Mouse (Mus musculus) left cerebral cortex, adult 18-20 months (tissue): Measurements from ENCODE around the gene Dnah7b. TPM values are rescaled to one million over a fixed set of nuclear protein-coding genes. Genes with fewer than 3 reads are reported as not detected.
A peak's percentile ranks its signal among the peaks of the same experiment; 100 is the strongest.
"Not testable (repeated sequence)": the region's sequence is repeated elsewhere in the genome, so short reads cannot be mapped to it uniquely, and the experiment has no call there.

Experiments
- DNase-seq, 2 experiments: peaks; one replicate each; pipeline ENCODE4 v3.0.0; 2021 to 2022; ENCODE audit warnings: low spot score in 2 of 2, mixed read lengths in 1 of 2
- total RNA-seq, 2 experiments: library from RNA; stranded (reverse); gene quantifications; 2 replicates each; pipeline ENCODE4 v1.2.3; 2021

Dnah7b gene
- total RNA-seq, 2 experiments from 2014 or later: 0.70 to 0.75 TPM

DNA sequence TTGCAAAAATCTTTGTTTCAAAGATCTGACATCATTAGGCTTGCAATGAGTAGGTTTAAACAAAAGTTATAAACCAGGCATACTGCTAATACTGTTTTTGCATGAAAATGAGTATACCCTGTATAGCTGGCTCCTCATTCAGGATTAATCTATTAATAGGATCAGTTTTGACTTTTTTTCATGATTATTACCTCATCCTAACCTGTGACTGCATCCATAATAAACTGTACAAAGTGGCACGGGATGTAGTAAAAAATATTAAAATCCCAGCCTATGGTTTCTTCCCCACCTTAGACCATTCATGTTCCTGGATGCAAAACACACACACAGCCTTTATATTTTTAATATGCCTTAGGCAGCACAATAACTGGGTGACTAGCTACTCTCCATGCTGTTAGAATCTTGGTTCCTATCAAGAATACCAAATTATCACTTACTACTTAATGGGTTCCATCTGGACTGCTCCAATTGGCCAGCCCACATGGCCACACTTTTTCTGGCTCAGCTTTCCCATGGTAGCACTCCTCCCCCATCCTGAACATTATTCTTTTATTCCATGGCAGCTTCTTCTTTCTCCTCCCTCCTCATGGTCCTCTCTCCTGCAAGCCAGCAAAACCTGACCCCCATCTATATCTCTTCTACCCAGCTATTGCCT is 212.9 kb downstream of the Dnah7b start:
- DNase-seq: not testable (repeated sequence)

DNA sequence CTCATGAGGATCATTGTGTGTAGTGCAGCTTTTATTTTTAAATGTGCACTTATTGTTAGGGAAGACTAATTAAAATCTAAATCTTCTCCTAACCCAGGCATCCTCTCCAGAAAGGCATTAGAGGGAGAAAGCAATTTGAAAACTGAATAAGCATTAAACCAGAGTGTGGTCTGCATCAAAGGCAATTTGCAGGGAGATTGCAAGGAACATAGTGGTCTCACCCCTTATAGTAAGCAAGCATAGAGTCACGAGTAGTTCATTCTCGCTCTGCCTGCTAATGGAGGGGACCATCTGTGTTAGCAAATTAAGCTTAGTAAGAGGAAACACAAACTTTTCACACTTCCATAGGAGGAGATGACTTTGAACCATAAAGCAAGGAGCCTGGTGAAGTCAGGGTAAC is 228.3 kb downstream of the Dnah7b start:
- DNase-seq: not testable (repeated sequence)

DNA sequence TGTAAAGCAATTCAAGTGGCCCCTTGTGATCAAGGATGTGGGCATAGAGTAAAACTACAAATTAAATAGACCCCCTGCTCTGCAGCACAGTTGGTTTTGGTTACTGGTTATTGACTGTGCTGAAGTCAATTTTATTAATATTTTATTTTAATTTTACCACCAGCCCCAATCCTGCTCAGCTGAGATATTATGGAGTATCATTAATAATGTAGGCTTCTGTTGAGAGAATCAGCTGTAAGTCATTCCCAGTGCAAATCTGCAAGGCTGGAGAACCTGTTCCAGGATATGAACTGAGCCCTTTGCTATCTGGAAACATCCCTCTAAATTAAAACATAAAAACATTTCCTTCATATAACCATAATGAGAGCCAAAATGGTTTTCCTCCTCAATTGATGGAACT is 259.8 kb downstream of the Dnah7b start:
- DNase-seq: not testable (repeated sequence)

DNA sequence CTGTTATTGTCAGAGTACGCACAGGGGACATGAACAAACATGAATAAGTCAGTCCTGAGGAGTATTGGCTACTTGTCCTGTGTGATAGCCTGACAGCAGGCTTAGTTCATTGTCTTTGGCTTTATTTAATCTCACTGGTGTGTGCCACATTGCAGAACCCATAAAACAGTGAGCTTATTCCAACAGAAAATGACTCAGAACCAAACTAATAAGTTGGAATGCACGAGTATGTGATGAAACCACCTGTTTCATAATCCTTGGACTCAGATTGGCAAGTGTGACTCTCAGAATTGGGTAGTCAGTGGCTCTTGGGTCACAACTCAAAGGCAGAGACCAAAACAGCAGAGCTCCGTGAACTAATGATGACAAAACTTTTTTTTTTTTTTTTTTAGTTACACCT is 279.2 kb downstream of the Dnah7b start:
- DNase-seq: not testable (repeated sequence)

DNA sequence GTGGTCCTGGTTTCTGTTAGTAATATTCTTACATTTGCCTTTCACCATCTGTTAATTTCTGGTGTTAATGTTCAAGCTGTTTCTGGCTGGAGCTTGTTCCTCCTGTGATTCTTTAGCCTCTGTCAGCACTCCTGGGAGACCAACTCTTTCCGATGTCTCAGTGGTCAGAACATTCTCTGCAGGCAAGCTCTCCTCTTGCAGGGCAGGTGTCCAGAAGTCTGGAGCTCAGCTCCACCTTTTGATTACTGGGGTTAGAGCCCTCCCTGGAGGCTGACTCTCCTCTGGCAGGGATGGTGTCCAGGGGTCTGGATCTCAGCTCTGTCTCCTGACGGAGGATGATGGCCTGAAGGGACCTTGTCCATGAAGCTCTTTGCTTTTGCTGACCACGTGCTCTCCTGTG is 314.5 kb downstream of the Dnah7b start:
- not testable (repeated sequence) for DNase-seq

DNA sequence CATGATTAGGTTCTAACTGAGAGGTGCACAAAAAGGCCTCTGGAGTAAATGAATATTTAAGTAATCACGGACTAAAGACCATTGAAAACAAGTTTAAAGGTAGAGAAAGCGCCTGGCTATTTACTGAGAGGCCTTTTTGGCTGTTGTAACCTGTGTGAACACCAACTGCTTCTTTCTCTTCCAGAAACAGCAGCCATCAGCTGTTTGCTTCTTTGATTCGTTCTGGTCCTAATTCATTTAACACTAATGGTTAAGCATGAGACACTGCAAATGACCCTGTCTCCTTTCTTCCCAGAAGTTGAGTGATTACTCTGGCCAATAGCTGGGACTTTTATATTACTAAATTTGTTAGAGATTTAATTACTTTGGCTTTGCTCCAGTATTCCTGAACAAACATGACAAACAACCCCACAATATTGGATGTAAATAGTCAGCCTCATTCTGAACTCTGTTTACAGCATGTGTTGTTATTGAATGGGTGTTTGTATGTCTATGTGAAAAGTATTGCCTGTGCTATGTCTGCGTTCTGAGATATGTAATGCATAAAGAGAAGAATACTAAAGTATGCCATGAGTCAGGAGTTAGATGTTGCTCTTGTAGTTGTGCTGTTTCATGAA is 328.7 kb downstream of the Dnah7b start:
- not testable (repeated sequence) for DNase-seq

DNA sequence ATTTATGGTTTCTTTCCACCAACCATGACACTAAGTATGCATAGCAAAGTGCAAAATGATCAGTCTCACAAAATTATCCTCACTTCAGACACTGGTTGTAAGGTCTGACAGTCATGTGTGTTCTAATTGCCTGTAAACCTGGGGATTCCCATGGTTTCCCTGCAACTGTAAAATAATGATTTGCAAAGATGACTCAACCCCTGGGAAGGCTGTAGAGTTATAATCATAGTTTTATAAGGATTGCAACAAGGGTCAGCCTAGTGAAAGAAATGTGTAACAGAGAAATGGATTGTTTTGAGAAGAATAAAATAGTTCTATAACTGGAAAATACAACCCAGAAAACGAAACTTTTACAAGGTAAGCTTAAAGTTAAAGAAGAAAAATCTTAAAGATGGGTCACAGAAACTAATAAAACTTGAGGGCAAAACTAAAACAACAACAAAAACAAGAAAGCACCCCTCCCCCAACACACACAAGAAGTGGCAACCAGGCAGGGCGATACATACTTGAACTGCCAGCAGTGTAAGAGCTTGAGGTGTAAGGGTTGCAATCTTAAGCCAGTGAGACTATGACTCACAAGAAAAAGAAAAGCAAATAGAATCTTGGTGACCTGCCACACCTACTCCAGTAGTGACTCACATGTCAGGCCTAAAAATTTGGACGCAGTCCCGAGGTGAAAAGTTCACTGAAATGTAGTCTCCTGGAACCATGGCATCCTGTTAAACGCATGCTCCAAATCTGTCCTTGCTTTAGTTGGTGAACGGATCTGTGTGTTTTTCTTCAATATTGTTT is 342.4 kb downstream of the Dnah7b start:
- no peak for DNase-seq

DNA sequence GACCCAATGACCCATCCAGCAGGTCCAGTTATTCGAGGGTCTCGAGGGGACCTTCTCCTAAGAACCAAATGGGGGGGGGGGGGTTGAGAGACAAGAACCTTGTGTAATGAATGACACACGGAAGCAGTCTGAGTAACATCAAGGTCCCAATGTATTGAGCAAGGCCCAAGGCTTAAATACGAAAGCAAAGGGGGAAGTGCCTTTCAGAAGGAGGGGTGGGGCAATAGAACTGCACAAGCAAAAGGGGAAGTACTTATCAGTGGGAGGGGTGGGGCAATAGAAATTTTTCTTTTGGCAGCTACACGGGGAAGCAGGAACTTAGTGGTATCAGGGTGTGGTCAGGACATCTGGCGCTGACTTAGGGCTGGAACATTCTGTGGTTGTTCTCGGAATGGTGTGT is 348.7 kb downstream of the Dnah7b start:
- not testable (repeated sequence) for DNase-seq

DNA sequence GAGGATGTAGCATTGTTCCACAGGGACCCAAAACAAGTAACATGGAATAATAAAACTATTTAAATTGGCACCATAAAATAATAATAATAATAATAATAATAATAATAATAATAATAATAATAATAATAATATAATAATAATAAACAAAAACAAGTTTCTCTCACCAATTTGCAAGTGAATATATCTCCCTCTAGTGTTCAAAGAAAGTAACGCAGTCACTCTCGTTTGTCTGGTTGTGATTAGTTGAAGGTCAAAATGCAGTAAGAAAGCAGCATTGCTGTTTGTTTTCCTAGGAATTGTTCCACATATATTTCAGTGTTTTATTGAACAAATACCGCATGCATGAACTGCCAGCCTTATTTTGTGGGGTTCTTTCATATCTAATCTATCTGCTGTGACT is 350.8 kb downstream of the Dnah7b start:
- not testable (repeated sequence) for DNase-seq

DNA sequence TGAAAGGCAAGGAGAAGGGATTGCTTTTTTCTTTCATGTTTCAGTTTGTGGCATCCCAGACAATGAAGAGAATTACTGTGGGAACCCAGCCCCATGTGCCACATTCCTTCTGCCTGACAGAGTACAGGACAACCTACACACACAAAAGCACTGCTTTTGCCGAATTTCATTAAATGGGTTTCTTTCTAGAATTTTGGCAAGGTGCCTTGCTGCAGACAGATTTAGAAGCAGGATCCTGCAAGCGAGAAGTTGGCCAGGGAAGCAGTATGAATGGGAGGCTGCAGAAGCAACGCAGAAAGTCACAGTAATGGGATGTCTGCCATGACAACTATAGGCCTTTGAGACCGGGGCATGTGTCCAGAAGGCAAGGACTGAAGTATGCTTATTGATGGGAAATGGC is 352.9 kb downstream of the Dnah7b start:
- DNase-seq: peak in 1 of 2 experiments; percentile 10

Other genes with a start within 250 kb of the Dnah7b start
- gene Gm5269, start 176.0 kb upstream of the Dnah7b start, total RNA-seq: not detected
- gene Slc40a1, start 139.8 kb upstream of the Dnah7b start, total RNA-seq: 1 to 10 TPM; 6.9 to 8.0 TPM